Mouse (Mus musculus): ENCODE results near the gene Mill1.
"Not testable (repeated sequence)": the region's sequence is repeated elsewhere in the genome, so short reads cannot be mapped to it uniquely, and the experiment has no call there.

The Mill1 gene

DNA sequence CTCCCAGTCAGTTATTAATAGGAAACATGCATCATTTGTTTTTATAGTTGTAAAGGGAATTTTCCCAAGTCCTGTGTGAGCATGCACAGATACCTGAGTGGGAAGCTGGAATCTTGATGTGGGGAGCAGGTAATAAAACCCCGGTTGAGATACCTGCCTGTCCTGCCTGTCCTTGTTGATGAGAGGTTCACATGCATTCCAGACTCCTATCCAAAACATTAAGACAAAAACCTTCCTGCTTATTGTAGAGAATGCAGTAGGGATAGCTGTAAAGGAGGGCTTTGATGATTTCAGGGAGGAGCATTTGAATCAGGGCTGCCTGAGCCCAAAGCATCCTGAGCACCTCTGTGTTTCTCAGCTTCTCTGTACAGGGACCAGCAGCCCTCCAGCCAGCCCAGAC, at the start of gene Mill1:
Gene Mill1 (plus strand): TSS at position 301 of the 400 bp plus-strand sequence.
- no peak for DNase-seq

DNA sequence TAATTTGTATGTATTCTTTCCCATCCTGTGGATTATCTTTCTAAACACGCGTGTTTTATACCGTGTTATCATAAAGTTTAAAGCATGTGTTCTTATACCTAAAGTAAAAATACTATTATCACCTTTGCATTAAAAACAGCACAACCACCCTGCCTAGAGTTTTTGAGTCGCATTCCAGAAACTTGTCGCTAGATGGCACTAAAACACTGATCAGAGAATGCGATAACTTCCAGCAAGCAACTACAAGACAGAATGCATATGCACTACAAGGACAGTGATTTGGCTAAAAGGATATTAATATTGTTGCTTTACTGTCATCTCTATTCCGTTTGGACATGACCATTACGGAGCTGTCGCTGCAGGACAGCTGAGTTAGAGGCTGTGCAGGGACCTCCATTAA, 34.2 kb upstream of the Mill1 start:
- DNase-seq: peak in 1 of 2 experiments; percentile 7

DNA sequence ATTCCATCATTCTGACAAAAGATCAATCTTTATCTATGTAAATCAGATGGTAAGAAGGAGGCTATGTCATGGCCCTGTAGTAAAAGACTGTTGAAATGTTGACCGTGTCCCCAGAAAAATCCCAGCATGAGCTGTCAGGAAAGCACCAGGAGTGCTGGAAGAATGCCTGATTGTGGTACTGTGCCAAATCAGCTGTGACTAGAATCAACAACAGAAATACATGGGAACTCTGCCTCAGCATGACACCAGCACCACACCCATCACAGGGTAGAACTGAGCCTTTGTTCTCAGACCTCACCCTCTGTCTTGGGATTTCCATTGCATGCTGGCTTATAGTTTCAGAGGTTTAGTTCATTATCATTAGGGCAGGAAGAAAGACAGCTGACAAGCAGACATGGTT, 30.4 kb upstream of the Mill1 start:
- no peak for DNase-seq

DNA sequence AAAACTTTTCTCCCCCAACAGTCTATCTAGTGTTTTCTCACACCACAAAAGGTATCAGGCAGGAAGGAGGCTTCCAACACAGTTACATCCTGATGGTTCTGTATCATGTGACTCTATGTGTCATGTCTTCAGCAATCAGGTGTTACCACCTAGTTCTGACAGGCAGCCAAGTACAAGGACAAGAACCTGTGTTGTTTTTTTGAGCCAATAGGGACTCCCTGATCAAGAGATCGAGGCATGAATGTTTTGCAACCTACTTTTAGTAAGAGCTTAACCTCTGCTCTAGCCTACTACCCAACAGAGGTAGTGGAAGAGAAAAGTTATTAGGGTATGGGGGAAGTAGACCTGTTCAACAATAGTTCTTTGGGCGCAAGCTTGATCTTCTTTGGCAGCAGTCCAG, 6.6 kb upstream of the Mill1 start:
- DNase-seq: no peak

DNA sequence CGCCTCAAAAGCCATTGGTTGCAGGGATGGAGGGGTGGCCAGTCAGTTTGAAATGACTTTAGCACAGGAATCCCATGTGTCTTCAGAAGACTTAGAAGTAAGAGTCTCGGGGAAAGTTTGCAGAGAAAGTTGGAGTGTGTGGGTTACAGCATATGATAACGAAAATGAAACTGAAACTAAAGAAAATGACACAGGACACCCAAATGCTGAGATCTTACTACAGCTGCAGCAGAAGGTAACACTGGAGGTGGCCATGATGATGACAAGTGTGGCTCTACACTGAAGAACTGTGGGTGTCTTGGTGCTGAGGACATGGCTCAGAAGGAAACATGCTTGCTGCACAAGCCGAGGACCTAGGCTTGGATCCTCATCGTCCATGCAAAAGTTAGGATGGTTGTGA, 3.9 kb upstream of the Mill1 start:
- no peak for DNase-seq

DNA sequence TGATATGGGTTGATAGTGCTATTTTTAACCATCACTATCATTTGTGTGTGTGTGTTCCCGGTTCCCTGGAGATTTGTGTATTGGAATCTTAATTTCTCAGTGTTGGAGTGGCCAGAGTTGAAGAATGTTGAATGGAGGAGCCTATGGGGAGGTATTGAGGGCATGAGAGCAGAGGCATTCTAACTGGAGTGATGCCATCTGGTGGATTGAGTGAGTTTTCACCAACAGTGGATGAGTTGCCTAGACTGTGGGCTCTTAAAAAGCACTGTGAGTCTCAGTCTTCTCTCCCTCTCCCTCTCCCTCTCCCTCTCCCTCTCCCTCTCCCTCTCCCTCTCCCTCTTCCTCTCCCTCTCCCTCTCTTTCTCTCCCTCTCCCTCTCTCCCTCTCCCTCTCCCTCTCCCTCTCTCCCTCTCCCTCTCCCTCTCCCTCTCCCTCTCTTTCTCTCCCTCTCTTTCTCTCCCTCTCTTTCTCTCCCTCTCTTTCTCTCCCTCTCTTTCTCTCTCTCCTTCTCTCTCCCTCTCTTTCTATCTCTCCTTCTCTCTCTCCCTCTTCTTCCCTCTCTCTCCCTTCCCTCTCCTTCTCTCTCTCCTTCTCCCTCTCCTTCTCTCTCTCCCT, 1.1 kb upstream of the Mill1 start:
- DNase-seq: not testable (repeated sequence)

DNA sequence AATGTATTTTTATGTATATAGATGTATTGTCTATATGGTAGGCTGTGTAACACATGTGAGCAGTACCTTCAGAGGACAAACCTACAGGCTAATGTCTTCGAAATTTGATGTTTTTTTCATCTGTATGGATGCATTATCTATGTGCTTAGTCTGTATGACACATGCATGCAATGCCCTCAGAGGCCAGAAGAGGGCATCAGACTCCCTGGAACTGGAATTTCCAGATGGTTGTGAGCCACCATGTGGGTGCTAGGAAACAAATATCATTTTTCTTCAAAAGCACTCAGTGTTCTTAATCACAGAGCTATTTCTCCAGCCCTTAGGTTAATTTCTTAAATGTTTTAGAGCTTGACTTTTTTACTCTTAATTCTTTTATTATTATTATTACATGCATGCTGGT, 15.1 kb downstream of the Mill1 start:
- DNase-seq: no peak

DNA sequence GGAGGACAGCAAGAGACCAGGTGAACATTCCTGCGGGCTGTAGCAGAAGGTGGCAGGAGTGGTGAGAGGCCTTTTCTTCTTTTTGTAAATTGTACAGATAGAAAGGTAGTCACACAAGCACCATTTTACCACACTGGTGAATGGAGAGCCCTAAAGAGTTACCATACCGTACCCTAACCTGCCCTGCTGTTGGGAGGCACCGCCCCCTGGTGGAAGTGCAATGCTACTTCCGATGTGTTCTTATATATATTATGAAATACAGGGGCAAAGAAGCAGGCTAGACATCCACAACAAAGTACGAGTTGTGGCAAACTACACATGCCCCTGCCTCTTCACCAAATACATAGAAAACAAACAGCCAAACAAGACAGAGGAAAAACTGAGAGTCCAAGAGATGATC, 19.9 kb downstream of the Mill1 start:
- DNase-seq: peak in 1 of 2 experiments; percentile 3
